Mouse (Mus musculus) forelimb bud, embryonic 11.5 days (tissue): ENCODE measurements around the gene Tlr6.

Experiments used
- DNase-seq: peaks from one replicate; pipeline ENCODE4 v3.0.0-alpha.2; 2012; ENCODE audit warnings: low read depth, low spot score

Tlr6 gene

DNA sequence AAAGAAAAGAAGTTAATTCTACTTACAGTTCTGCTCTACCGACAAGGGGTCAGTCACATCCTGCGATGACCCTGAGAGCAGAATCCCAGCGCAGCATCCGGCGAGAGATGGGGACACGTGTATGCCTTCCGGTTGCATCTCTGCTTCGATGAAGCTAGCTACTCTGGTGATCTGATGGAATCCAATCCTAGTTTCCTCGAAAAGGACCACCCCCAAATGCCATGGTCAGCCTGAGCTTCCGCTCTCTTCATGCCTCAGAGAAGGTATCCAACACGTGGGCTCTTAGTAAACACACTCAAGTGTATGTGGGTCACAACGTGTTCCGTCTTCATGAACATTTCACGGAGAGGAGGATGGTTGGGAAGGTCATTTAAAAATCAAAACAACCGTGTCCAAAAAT lies 27.1 kb downstream of the Tlr6 start:
- no peak for DNase-seq

DNA sequence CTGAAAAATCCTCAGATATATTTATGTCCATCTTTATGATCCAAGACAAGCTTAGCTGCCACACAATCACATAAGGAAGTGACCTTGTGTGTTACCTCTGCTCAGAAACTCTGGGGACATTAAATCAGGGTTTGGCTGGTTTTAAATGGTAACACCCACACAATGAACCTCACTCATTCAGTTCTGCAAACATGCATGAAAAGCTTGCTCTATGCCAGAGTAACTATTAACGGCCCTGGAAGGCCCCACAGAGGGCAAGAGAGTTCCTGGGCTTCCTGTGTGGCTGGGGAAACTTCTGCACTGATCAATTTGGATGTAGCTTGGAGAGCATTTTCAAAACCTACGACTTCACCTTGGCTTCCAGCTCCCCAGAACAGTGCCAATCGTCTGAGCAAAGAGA lies 27.7 kb downstream of the Tlr6 start:
- no peak for DNase-seq

DNA sequence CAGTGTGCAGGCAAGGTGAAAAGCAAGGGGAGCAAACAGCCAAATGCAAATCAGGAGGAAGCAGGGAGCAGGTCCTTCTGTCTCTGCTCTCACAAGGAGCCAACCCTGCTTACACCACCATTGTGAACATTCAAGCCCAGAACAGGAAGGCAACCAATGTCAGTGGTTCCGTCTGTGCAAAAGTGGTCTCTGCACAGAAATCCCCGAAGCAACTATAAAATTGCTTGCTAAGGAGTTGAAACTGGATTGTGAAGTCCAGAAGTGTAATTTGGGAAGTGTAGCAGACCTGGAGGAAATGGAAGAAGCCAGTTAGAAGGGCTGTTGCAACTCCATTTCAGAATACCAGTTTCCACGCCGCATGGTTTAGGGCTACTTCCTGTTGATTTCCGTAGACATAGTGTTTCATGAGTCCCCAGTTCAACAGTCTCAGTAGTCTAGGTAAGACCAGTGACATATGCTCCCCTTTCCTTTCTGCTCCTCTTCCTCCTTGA lies 37.0 kb downstream of the Tlr6 start:
- DNase-seq = no peak

DNA sequence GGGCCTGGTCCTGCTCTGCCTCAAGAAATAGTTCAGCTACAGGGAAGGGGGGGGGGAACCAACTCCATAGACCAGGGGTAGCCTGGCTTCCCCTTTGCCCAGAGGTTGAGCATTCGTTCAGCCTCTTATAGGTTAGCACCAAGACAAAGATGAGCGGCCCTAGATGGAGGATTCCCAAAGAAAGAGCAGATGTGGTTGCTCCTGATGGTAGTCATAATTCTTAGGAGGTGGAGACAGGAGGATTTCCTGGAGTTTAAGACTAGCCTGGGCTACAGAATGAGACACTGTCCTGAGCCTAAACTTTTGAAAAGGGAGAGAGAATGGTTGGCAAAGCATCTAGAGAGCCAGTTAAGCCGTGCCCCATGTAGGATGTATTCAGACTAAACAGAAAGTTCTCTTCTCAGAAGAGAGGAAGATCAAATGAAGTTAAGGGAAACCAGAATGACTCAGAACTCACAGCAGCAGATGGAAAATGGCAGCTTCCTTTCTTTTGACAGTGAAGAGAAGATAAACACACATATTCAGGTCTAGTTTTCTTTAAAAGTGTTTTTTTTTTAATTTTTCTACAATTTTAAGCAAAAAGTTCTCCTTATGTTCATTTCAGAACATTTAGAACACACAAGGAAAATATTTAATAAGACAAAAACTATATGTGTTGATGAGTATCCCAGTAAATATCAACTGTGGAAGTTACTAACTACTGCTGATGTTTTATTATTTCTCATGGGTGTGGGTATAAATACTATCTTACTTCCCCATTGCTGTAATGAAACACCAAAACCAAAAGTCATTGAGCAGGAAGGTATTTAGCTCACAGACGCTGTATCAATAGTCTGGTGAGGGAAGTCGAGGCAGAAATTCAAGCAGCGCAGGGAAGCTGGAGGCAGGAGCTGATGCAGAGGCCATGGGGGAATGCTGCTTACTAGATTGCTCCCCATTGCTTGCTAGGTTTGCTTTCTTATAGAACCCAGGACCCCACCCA lies 41.0 kb downstream of the Tlr6 start:
- no peak for DNase-seq

DNA sequence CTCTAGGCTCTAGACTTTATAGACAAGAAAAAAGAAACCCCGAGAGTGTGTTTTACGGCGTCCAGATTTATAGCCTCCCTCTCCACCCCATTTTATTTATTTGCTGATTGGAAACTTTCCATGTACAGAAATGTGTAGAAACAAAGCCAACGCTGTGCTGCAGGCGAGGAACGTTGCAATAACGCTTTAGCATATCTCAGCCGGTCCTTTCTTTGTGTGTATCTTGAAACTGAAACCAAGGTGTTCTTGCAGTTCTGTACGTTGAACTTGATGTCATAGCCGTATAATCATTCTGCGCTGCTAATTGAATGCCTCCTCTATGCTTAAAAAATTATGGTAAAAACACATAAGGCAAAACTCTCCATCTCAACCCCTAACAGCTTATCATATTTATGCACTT lies 42.2 kb downstream of the Tlr6 start:
- DNase-seq = no peak

DNA sequence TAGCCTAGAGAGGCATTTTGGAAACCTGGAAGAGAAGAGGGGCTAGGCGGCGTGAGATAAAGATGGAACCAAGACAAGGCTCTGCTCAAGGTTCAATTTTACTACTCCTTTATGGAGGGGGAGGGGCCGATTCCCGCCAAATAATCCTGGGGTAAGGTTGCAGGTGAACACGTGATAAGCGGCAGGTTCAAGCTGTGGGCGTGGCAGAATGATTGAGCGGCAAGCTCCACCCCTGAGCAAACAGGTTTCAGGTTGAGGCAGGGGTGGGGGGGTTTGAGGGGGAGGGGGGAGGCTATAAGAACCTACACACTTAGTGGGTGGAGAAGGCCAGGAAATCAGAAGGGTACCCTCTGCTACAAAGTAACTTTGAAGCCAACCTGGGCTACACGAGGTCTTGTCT lies 42.7 kb downstream of the Tlr6 start:
- no peak for DNase-seq

DNA sequence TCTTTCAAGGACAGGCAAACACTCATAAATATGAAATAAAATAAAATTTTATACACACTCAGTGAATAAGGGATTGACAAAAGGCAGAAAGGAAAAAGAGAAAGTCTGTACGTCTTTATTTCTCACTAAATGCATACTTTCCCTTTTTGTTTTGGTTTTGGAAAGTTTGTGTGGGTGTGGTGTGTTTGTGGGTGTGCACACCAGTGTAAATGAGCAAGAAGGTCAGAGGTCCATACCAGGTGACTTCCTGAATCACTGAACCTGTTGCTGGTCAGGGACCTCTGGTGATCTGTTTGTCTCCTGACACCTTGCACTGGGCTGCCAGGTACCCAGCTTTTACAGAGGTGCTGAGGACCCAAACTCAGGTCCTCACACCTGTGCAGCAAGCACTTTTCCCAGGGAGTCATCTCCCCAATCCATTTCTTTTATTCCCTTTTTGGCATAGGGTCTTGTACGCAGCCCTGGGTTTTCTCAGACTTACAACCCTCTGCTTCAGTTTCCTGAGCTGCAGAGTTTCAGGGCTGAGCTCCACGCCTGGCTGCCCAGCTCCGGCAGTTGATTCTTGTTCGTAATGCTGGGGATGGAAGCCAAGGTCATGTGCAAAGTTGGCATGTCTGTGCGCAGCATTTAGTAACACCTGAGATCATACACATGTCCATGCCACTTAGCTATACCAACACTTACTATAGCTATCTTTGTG lies 51.2 kb downstream of the Tlr6 start:
- no peak for DNase-seq

DNA sequence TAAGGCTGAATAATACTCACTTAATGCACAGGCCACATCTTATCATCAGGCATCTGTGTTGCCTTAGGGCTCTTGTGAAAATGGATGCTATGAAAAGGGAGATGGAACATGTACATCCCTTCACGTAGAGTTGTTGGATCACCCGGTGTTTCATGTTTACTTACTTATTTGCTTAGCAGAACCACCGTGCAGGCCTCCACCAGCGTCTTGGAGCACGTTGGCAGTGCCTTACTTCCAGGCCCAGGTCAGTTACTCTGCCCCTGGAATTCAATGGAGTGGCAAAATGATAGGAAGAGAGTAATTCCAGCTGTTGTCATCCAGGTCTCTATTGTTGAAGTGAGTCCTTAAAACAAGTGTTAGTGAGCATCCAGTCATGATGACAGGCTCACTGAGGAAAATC lies 52.0 kb downstream of the Tlr6 start:
- DNase-seq = no peak

DNA sequence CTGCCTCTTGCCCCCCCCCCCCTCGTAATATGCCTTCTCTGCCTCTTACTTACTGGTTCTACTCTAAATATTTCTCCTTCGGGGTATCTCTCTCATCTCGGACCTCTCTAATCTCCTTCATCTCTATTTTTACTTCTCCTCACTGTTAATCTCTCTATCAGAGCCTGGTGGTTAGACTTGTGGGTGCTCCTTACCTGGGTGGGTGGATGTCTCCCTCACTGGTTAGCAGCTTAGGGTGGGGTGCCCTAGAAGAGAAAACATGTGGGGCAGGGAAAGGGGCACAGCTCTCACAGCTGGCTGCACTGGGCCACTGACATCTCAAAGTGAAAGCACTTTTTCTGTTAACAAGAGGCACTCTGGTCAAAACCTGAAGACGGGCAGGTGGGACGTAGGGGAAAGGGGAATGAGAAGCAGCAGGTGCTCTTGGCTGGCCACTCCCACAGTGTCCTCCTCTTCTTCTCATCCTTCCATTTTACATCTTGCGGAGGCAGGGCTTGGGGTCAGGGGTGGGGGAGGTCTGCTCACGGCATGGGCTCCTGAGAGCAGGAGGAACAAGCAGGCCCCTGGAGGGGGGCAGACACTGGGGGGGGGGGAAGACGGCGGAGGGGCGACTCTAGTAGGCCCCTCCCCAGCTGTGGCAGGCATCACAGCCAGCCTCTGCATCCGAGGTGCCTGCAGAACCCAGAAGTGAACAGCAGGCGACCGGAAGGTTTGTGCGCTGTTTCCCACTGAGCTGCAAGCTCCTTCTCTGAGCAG lies 54.2 kb downstream of the Tlr6 start:
- no peak for DNase-seq
